Mouse (Mus musculus) Patski (cell line): ENCODE data around the gene Tmem163. TPM values are rescaled to one million over a fixed set of nuclear protein-coding genes. Genes with fewer than 3 reads are reported as not detected.

Source experiments
- ATAC-seq: fragments of 100-300 bp; one replicate; pipeline ENCODE4 v1.8.0; 2021
- CTCF ChIA-PET: fragments of 350-600 bp; sonication (Branson Sonifier 250); formaldehyde crosslinking; loops from one replicate; lab custom pipeline; 2022; ENCODE audit warnings: inconsistent platforms; lab: Charles Lee
- POLR2A ChIA-PET: fragments of 350-600 bp; sonication (Branson Sonifier 250); formaldehyde crosslinking; loops from one replicate; lab custom pipeline; 2022; ENCODE audit warnings: antibody characterized with exemption, inconsistent platforms; lab: Charles Lee
- DNase-seq: peaks from one replicate; pipeline ENCODE4 v3.0.0-alpha.2; 2011; ENCODE audit warnings: low read depth, low spot score
- H3K27me3 ChIP-seq: fragments of 371-371 bp; one replicate; pipeline ENCODE4 v1.5.1; 2021
- CTCF ChIP-seq: fragments of 100-300 bp; IDR thresholded peaks from one replicate; pipeline ENCODE4 v1.5.1; 2021
- in situ Hi-C: fragments of 300-500 bp; cut with MboI; formaldehyde crosslinking; loops from 3 replicates; pipeline ENCODE4 v1.11.1; 2018; ENCODE audit warnings: low pct_unique_long_range_greater_than_20kb, mixed read lengths
- polyA plus RNA-seq: library from polyadenylated mRNA; unstranded; gene quantifications from one replicate; pipeline ENCODE4 v1.2.3, GENCODE M21; 2021

The Tmem163 gene
- polyA plus RNA-seq, 1 experiment from 2014 or later: not detected

DNA sequence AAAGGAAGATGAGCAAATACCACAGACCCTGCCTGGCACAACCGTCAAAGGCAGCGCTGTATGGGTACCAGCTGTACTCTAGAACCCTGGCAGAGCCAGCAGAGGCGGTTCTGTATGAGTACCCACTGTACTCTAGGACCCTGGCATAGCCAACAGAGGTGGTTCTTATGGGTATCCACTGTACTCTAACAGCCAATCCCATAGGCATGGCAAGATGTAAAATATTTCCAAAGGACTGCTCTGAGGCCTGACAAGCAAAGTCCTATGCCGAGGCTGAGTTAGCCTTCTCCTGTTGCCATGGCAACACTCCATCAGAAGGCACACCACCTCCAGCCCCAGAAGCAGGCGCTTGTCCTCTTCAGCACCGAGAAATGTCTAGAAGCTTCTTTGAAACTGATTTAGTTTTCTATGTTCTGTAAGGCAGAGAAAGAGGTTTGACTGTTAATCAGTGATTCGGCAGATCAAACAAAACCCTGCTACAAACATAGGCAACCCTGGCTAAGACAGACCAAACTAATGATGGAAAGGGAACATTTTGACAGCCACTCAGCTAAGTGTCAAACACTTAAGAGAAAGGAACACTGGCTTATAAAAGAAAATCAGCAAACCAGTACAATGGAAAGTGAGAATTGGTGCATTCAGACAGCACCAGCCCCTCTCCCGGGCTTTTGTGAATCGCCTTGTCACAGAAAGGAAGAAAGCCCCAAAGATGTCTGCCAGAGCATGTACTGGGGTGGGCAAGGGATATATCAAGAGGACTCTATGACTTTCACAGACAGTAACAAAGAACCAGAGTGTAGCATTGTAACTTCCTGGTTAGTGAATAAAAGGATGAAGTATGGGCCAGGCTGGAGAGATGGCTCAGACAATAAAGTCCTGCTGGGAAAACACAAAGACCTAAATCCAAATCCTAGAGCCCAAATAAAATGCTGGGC, 75.4 kb downstream of the Tmem163 start:
- ATAC-seq: no peak
- in situ Hi-C loops: no loop called here

GRCm38 (mm10) chr1:127596143-127596542, 83.2 kb downstream of the Tmem163 start:
- no peak for TF ChIP-seq CTCF
- POLR2A ChIA-PET: no interaction called here
- no peak for ATAC-seq
- DNase-seq: no peak
- H3K27me3 ChIP-seq: peaks cover 4% of the 10 kb centered on the region
- CTCF ChIA-PET: no interaction called here
- in situ Hi-C loops: no loop called here

More for the DNA sequence above, 75.4 kb downstream of the Tmem163 start:
- no peak for DNase-seq
- POLR2A ChIA-PET: no interaction called here
- CTCF ChIA-PET: no interaction called here
- peaks cover 8% of the 10 kb centered on the region for H3K27me3 ChIP-seq
- no peak for TF ChIP-seq CTCF

- peaks cover 3% of the 10 kb centered on the region for H3K27me3 ChIP-seq
- in situ Hi-C loops: no loop called here
- ChIA-PET CTCF (interaction anchor here (1.5 kb wide), 1 partner anchor 12 kb away, joined by 4 read pairs; no protein-coding TSS in a partner anchor), POLR2A (no interaction called here)
- ATAC-seq (no peak), DNase-seq (no peak)
- TF ChIP-seq CTCF: no peak
Measured at GRCm38 (mm10) chr1:127595735-127596134, 83.6 kb downstream of the Tmem163 start.

- ChIA-PET CTCF (no interaction called here), POLR2A (no interaction called here)
- no peak for TF ChIP-seq CTCF
- peaks cover 9% of the 10 kb centered on the region for H3K27me3 ChIP-seq
- in situ Hi-C loops: no loop called here
- no peak for ATAC-seq
- DNase-seq: no peak
Measured at GRCm38 (mm10) chr1:127589542-127589941, 89.8 kb downstream of the Tmem163 start.

- H3K27me3 ChIP-seq: peaks cover 14% of the 10 kb centered on the region
- TF ChIP-seq CTCF: no peak
- no peak for DNase-seq
- POLR2A ChIA-PET: no interaction called here
- CTCF ChIA-PET: no interaction called here
- no peak for ATAC-seq
- in situ Hi-C loops: no loop called here
Measured at GRCm38 (mm10) chr1:127587071-127587470, 92.3 kb downstream of the Tmem163 start.

DNA sequence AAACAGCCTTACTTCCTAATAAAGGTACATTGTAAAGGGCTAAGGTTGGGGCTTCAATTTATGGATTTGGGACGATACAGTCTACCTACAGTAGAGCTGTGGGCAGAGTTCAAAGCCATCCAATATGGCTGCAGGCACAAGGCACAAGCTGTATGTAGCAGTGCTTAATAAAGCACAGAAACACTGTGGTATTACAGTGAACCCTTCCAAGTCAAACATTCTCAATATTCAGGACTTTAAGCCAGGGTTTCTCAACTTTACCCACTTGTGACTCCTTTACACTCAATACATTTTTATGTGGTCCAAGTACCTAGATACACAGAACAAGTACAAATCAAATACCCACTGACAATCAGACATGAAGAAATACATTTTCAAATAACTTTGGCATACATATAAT, 93.2 kb downstream of the Tmem163 start:
- ATAC-seq (no peak), DNase-seq (no peak)
- in situ Hi-C loops: no loop called here
- H3K27me3 ChIP-seq: peaks cover 14% of the 10 kb centered on the region
- POLR2A ChIA-PET: no interaction called here
- TF ChIP-seq CTCF: no peak
- CTCF ChIA-PET: no interaction called here

DNA sequence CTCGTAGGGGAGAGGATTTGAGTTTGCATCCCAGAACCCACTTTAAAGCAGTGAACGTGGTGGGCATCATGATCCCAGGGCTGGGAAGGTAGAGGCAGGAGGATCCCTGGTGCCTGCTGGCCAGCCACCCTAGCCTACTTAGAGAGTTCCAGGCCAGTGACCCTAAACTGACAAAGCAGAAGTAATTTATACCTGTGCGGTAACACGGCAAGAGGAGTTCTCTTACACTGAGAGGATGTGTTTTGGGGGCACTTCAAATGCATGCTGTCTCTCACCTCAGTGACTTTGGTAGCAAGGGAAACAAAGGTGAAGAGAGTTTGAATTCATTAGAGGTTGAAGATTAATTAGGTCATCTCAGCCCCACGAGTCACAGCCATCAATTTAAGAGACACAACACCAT, 101.4 kb downstream of the Tmem163 start:
- DNase-seq: no peak
- ChIA-PET CTCF (no interaction called here), POLR2A (no interaction called here)
- no peaks in the 10 kb centered on the region for H3K27me3 ChIP-seq
- no peak for ATAC-seq
- in situ Hi-C loops: no loop called here
- no peak for TF ChIP-seq CTCF

DNA sequence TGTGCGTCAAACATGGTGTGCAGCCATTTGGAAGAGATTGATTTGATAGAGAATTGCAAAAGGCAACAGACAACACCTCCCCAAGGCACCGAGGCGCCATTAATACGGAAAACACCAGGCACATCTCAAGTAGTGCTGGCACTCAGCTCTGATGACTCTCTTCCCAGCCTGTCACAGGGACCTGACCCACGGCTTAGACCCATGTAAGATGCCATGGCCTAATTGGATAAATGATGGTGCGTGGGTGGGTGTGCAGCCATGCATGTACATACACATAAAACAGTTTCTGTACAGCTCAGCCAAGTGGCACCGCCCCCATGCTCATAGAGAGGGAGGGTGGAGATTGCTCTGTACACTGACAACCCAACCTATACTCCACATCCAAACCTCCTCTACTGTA, 102.3 kb downstream of the Tmem163 start:
- ATAC-seq (no peak), DNase-seq (no peak)
- in situ Hi-C loops: no loop called here
- TF ChIP-seq CTCF: no peak
- ChIA-PET POLR2A (no interaction called here), CTCF (no interaction called here)
- no peaks in the 10 kb centered on the region for H3K27me3 ChIP-seq

- no peaks in the 10 kb centered on the region for H3K27me3 ChIP-seq
- no peak for ATAC-seq
- in situ Hi-C loops: no loop called here
- ChIA-PET CTCF (no interaction called here), POLR2A (no interaction called here)
- DNase-seq: no peak
- TF ChIP-seq CTCF: no peak
Measured at GRCm38 (mm10) chr1:127576563-127576962, 102.8 kb downstream of the Tmem163 start.

DNA sequence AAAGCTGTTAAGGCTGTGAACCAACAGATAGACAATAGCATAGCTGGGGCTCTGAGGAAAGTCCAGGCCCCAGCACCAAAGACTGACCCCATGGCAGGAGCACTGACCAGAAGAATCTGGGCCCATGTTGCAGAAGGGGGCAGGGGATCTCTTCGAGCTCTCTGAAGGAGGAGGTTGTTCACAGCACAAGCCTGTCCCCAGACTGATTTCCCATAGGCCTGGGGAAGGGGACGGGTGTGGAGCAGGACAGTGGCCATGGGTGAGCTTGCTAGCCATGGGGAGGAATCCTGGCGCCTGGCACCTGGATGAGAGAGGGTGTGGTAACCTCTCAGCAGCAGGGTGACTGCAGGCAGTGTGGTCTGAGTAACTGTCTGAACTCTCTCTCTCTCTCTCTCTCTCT, 103.2 kb downstream of the Tmem163 start:
- DNase-seq: no peak
- no peaks in the 10 kb centered on the region for H3K27me3 ChIP-seq
- ChIA-PET CTCF (no interaction called here), POLR2A (no interaction called here)
- no peak for TF ChIP-seq CTCF
- ATAC-seq: no peak
- in situ Hi-C loops: no loop called here

- DNase-seq: no peak
- no peak for TF ChIP-seq CTCF
- ATAC-seq: no peak
- ChIA-PET CTCF (no interaction called here), POLR2A (no interaction called here)
- H3K27me3 ChIP-seq: no peaks in the 10 kb centered on the region
- in situ Hi-C loops: no loop called here
Measured at GRCm38 (mm10) chr1:127575692-127576091, 103.7 kb downstream of the Tmem163 start.
